Mouse (Mus musculus): ENCODE measurements around the gene Trpd52l3. TPM values are rescaled to one million over a fixed set of nuclear protein-coding genes. Genes with fewer than 3 reads are reported as not detected.

Gene Trpd52l3
- total RNA-seq, 2 experiments from 2014 or later: not detected

DNA sequence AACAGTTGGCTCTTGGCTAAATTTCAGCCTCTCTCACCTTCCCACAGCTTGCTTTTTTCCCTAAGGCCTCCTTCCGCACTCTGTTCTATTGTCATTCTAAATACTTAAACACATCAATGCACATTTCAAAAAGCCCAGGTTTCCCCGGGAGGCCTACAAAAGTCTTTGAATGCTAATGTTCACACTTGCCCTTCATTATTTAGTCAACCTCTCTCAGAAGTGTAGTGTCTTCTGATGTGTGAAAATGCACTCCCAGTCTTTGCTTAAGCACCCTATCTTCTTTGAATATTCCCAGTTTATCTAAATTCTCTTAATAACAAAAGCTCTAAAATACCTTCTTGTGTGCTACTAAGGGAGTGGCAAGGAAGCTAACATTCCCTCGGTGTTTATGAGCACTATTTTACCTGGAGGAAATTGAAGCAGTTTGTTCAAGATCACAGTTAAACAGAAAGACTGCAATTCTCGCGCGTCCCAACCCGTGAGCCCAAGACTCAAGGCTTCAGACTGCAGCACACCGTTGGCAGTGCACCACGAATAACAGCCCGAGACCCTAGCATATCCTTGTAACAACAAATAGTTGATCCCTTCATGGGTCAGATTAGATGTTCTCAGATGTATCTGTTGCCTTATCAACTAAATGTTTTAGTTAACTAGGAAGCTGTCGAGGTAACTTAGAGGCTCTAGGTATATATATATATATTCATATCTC lies 25.6 kb downstream of the Trpd52l3 start:
- DNase-seq (ENCODE audit: low spot score in 2 of 2): no peak
- intact Hi-C loops (cut with DNase I): no loop called here

DNA sequence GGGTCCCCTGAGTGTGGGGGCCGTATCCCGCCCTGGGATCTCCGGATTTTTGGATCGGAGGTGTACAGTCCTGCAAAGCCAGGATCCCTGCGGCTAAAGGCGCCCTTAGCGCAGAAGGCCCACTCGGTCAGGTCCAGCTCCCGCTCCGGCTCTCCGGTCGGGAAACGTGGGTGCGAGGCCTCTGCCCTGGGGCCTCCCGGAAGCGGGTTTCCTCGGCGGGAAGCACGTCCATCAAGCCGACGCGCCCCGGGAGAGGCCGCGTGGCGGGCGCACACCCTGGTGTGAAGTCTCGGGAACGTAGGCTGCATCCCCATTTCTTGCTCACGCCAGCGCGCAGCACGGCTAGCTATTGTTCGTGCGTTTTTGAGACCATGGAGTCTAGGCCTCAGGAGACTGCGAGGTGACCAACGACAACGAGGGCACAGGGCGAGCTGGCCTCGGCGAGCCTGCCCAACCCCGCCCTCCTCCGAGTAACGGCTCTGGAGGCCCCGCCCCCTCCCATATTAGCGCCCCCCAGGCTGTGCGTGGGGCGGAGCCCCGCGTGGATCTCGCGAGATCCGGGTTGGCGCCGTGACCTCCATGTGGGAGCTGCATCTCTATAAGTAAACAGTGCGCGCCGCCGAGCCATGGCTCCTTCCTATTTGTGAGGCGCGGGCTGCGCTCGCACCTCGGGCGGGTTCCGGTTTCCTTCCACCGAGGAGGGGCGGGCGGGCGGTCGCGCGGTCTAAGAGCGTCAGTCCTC lies 26.5 kb downstream of the Trpd52l3 start, which contains the start of gene Uhrf2:
Gene Uhrf2, plus strand, starts transcription at position 620 of the 742 bp plus-strand sequence.
- peak; percentile 95 to 96 for DNase-seq (ENCODE audit: low spot score in 2 of 2)
- intact Hi-C loops (cut with DNase I): loop anchor here (5.0 to 10.0 kb wide), 2 partner anchors 87 to 225 kb away; partner anchors contain the start of gene 9930021J03Rik

DNA sequence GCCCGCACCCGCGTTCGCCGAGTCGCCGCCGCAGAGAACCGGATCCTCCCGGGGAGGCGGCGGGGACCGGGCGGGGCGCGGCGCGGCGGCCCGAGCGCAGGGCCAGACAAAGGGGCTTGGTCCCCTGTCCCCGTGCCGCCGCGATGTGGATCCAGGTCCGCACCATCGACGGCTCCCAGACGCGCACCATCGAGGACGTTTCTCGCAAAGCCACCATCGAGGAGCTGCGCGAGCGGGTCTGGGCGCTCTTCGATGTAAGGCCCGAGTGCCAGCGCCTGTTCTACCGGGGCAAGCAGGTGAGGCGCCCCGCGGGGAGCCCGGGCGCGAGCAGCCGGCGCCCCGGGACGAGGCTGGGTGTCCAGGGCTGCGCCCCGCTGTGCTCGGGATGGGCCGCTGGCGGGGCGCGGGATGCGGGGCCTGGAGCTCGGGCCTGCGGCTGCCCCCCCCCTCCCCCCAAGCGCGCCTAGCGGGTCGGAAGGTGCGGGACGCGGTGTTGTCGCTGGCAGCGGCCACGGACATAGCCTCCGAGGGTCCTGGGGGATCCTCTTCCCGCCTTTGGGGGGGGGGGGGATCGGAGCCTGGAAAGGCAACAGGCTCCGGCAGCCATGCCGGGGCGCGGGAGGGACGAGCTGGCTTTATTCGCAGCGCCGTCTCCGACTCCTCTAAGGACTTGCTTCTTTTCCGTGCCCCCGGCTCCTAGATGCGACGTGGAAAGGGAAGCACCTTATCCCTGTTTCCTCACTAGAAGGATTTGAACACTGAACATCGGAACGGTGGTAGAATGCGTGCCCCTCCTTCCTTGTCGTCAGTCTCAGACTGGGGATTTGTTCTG lies 27.3 kb downstream of the Trpd52l3 start:
- intact Hi-C loops (cut with DNase I): loop anchor here (5.0 to 10.0 kb wide), 2 partner anchors 86 to 226 kb away; partner anchors contain the start of gene 9930021J03Rik
- DNase-seq (ENCODE audit: low spot score in 2 of 2): peak in 1 of 2 experiments; percentile 14

DNA sequence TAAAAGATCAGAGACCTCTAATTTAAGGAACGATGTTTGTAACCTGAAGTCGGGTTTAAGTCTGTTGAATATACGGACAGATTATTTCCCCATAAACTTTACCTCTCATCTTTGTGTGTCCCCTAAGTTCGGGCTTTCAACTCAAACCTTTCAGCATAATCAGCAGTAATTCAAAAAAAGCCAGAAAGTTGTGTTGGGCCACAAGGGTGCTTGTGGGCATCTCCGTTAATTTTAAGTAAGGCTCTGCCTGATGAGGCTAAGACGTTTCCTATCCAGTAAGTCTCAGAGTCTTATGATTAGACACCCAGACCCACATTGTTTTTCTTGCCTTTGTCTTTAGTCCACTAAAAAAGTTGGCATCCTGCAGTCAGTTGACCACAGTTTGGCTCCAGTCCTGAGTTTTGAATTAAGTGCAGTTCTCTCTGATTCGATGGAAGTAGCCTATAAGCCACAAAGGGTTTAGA lies 27.9 kb downstream of the Trpd52l3 start:
- intact Hi-C loops (cut with DNase I): loop anchor here (5.0 to 10.0 kb wide), 2 partner anchors 86 to 227 kb away; partner anchors contain the start of gene 9930021J03Rik
- DNase-seq (ENCODE audit: low spot score in 2 of 2): no peak

DNA sequence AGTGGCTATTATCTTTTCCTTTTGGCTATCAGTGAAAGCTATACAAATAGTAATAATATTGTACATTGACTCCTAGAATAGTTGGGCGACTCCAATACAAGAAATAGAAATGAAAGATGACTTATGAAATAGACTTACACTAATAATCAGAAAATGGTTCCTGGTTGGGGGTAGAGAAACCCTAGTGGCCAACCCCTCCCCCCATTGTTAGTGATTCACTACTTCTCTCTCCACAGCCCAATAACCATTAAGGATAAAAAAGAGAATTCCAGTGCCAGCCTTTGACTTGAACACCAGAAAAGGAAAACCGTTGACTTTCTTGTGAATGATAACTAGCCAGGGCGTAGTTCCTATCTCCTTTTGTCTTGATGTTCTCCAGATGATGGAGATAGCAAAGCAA lies 28.6 kb downstream of the Trpd52l3 start:
- no peak for DNase-seq (ENCODE audit: low spot score in 2 of 2)
- intact Hi-C loops (cut with DNase I): loop anchor here (5.0 to 10.0 kb wide), 2 partner anchors 85 to 227 kb away; partner anchors contain the start of gene 9930021J03Rik

DNA sequence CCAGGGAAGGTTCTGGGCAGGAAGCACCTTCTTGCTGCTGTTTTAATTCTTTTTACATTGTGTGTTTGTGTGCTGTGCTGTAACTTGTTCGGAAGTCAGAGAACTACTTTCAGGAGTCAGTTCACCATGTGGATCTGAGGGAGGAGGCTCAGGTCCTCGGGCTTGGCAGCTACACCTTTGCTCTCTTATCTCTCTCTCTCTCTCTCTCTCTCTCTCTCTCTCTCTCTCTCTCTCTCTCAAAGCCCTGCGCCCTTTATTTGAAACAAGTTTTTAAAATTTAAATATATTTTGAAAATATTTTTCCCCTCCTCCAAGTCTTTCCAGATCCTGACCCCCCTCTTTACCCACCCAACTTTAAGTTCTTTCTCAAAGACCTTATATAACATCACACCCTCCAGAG lies 31.8 kb downstream of the Trpd52l3 start:
- intact Hi-C loops (cut with DNase I): loop anchor here (10.0 kb wide), 1 partner anchor 231 kb away; the partner anchor contains the start of gene 9930021J03Rik
- DNase-seq (ENCODE audit: low spot score in 2 of 2): no peak

DNA sequence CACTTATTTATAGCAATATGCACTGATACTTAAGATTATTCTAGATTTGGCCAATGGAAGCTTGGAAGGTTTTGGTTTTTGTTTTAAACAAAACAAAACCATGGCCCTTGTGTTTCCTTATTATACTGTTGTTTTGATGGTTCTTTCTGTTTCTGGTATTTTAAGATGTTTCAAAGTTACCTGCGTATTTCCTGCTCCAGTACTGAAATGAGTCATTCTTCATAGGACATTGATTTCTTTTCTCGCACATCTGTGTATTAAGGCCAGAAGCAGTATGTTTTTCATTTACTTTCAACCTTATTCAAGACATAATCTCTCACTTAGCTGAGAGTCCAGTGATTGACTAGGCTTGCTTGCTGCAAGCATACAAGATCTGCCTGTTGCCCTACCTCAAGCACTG lies 40.1 kb downstream of the Trpd52l3 start:
- intact Hi-C loops (cut with DNase I): no loop called here
- DNase-seq (ENCODE audit: low spot score in 2 of 2): no peak

DNA sequence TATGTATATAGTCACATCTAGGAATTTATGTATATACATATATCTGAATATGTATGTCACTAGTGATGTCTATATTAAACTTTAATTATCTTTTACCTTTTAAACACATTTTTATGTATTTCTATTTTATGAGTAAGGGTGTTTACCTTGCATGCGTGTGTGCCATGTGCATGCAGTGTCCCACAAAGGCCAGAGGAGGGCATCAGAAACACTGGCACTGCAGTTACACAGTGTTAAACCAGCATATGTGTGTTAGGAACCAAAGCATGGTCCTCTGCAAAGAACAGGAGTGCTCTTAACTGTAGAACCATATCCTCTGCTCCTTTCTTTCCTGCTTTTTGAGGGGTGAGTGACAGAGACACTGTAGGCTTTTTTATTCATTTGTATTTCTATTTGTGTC lies 41.0 kb downstream of the Trpd52l3 start:
- intact Hi-C loops (cut with DNase I): no loop called here
- DNase-seq (ENCODE audit: low spot score in 2 of 2): no peak

DNA sequence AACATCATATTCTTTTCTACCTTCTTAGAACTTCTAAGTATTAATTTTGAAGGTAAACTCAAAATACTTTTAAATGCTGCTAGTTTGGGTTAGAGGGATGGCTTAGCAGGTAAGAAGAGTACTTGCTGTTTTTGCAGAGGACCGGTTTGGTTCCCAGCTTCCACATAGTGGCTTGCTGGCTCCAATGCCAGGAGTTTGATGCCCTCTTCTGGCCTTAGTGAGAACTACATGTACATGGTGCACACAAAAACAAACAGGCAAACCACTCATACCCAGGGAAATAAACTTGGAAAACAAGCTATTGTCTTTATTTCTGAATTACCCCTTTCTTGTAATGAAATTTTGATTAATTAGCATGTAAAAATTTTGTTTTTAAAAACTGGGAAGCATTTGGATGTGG lies 42.3 kb downstream of the Trpd52l3 start:
- intact Hi-C loops (cut with DNase I): no loop called here
- DNase-seq (ENCODE audit: low spot score in 2 of 2): no peak

DNA sequence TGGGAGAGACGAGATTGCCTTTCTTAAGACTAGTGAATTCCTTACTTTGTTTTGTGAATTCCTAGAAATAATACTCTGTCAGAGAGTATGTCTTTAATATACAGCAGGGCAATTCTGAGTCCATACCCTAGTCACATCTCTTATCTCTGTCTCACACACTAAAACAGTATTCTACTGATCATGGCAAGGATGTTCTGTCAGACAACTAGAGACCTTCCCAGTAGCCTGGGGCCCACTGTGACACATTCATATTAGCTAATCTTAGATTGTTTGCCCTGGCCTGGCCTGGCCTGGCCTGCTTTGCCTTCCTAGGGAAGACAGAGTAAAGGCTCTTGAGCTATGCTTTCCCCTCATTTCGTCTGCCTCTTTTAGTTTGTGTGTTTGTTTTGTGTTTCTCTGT lies 47.0 kb downstream of the Trpd52l3 start:
- DNase-seq (ENCODE audit: low spot score in 2 of 2): no peak
- intact Hi-C loops (cut with DNase I): no loop called here

DNA sequence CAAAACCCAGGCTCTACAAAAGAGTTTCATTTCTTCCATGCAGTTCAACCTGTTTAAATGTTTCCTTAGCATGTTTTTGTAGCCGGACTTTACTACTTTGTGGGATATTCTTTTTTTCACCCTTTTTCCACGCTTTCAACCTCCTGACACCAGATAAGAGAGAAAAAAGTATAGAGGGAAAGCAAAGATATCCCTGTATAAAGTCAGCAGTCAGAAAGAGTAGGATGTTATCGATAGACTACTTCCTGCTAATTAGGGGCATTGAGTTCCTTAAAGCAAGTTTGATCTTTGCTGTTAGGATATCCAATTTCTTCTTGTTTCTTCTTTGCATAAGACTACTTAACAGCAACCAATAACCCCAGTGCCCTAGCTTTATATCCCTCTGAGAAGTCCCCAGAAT lies 47.9 kb downstream of the Trpd52l3 start:
- intact Hi-C loops (cut with DNase I): no loop called here
- DNase-seq (ENCODE audit: low spot score in 2 of 2): no peak

DNA sequence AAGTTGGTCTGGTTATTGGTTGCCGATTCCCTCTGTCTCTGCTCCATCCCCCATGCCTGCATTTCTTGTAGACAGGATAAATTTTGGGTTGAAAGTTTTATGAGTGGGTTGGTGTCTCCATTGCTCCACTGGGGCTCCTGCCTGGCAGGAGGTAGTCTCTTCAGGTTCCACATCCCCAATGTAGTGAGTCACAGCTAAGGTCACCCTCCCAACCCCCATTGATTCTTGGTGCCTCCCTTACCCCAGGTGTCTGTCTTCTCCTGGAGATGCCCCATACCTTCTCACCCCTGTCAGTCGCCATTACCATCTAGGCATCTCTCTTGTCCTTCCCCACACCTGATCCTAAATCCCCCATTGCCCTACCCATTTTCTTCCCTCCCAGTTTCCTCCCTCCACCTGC lies 50.6 kb downstream of the Trpd52l3 start:
- intact Hi-C loops (cut with DNase I): no loop called here
- no peak for DNase-seq (ENCODE audit: low spot score in 2 of 2)

Other genes starting within 250 kb of the Trpd52l3 start
- 10 to 100 TPM; 24.8 to 25.9 TPM for gene 9930021J03Rik, start 197.8 kb upstream of the Trpd52l3 start, total RNA-seq (2021)
- gene Ranbp6, start 190.8 kb upstream of the Trpd52l3 start, total RNA-seq (2021): 10 to 100 TPM; 29.0 to 29.1 TPM
- gene Il33, start 78.7 kb upstream of the Trpd52l3 start, total RNA-seq (2021): 10 to 100 TPM; 10.7 to 12.0 TPM
- gene Uhrf2, start 26.7 kb downstream of the Trpd52l3 start, total RNA-seq (2021): 10 to 100 TPM; 46.5 to 55.3 TPM
- gene Gldc, start 171.6 kb downstream of the Trpd52l3 start, total RNA-seq (2021): 10 to 100 TPM; 18.1 to 18.2 TPM
- not detected for gene Mbl2, start 229.2 kb downstream of the Trpd52l3 start, total RNA-seq (2021)